Mouse (Mus musculus) testis, adult 2 months (tissue): ENCODE measurements at regions not wholly inside any gene's neighbourhood (a gene's known extent, or its start where the extent isn't known, plus 50 kb on each side); places are given as distances from the start of the nearest gene placed in this dataset.

ENCODE experiments used
- CTCF ChIP-seq: fragments of 200-500 bp; IDR thresholded peaks from 2 replicates; pipeline ENCODE4 v1.5.1; 2012; ENCODE audit warnings: low read depth, mild to moderate bottlenecking, inconsistent platforms, low read length, moderate library complexity; ENCODE audit not compliant: control insufficient read depth, insufficient read depth, insufficient replicate concordance
- POLR2A ChIP-seq: fragments of 200-500 bp; IDR thresholded peaks from 2 replicates; pipeline ENCODE4 v1.6.1; 2012; ENCODE audit warnings: low read depth, mild to moderate bottlenecking, inconsistent platforms, low read length, moderate library complexity; ENCODE audit not compliant: control insufficient read depth

DNA sequence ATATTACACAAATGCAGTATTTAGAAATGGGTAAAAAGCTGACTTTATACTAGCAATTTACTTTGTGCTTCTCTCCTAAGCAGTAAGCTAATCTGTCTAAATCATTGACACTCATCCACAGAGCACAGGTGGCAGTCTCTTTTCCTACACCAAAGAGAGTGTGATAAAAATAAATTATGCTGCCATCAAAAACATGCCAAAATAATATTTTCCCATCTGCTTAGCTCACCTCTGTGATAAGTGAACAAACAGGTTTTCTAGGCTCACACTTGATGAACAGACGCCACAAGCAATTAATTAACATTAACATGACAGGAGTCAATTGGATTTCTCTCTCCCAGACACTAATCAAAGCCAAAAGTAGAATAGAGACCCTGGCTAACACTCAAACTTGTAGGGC is 451.2 kb downstream of the Bmp2 start:
- TF ChIP-seq POLR2A (no peak), CTCF (no peak)
